Mouse (Mus musculus) embryonic stem cell, embryonic (primary cell): Measurements from ENCODE around the gene Sec22c.

Experiments used
- CTCF ChIA-PET, 4 experiments: fragments of 300-600 bp in 2 of 4; fragments of 350-600 bp in 2 of 4; sonication (Branson Sonifier 250); formaldehyde crosslinking; loops; one replicate each; lab custom pipeline; 2022; ENCODE audit warnings: inconsistent platforms in 2 of 4; lab: Charles Lee
- POLR2A ChIA-PET, 4 experiments: fragments of 300-600 bp in 2 of 4; fragments of 350-600 bp in 2 of 4; sonication (Branson Sonifier 250); formaldehyde crosslinking; loops; one replicate each; lab custom pipeline; 2022; ENCODE audit warnings: antibody characterized with exemption in 4 of 4, inconsistent platforms in 1 of 4; lab: Charles Lee

The Sec22c gene

DNA sequence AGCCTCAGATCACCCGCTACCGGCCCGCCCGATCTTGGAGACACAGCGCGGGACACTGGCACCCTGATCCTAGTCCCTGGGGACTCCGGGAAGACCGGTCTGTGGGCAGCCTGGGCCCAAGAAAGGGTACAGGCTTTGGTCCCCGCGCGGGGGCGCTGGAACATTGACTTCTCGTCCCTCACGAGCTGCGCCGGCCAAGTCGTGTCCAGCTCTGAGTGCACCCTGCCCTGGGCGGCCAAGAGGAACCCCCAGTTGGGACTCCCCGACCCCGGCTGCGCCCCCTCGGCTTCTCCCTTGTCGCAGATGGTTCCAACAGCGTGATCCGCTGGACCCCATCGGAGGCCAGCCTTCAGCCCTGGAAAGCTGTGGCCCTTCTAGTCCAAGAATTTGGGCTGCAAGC, 63.3 kb downstream of the Sec22c start, which contains the start of gene Lyzl4:
Gene Lyzl4, minus strand, starts transcription at position 96 of the 400 bp plus-strand sequence.
- ChIA-PET CTCF (interaction anchor here (0.6 to 2.8 kb wide), 41 partner anchors 8 to 653 kb away, joined by 3 to 24 read pairs (median 4); partner anchors contain the start of genes Ss18l2 (in 2 of the 4), Ano10 (in 1 of the 4) and Sec22c (in 1 of the 4)), POLR2A (interaction anchor here (0.6 to 2.2 kb wide), 35 partner anchors 10 to 476 kb away, joined by 3 to 14 read pairs (median 3); partner anchors contain the start of genes Ss18l2 (in 3 of the 4), Higd1a (in 2 of the 4) and Nktr (in 2 of the 4))

DNA sequence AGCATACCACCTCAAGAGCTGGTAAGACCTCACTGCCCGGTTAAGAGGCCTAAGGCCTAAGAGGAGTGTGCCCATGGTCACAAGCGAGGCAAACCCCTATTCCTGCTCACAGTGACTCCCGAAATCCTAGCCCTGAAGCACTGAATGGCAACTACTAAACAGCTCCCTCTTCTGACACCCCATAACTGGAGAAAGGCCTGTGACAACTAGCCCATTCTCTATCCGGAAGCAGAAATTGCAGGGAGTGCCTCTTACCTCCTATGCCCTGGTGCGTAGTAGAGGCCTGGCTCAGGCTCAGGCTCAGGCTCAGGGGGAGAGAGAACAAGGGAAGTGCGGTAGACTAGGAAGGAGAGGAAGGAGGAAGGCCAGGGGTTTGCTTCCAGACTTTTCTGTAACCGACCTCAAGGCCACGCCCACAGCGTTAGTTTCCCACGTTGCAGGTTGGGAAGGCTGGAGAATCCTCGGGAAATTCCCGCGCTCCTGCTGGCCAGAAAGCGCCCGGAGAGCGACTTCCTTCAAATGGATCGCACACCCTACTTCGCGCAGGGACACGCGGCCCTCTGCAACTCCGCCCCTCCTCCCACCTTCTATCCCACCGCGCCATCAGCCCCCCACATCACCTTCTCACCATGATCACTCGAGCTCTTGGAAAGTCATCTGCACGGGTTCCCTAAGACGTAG, 63.9 kb downstream of the Sec22c start:
- CTCF ChIA-PET = interaction anchor here (0.6 to 2.8 kb wide), 26 partner anchors 7 to 653 kb away, joined by 3 to 24 read pairs (median 4); partner anchors contain the start of genes Ano10 (in 1 of the 4) and Sec22c (in 1 of the 4)
- POLR2A ChIA-PET = interaction anchor here in 2 of 4 experiments (0.6 to 2.2 kb wide), 24 partner anchors 9 to 516 kb away, joined by 3 to 14 read pairs (median 4); partner anchors contain the start of genes Nktr (in 2 of the 2), Ss18l2 (in 2 of the 2) and Higd1a (in 1 of the 2)

DNA sequence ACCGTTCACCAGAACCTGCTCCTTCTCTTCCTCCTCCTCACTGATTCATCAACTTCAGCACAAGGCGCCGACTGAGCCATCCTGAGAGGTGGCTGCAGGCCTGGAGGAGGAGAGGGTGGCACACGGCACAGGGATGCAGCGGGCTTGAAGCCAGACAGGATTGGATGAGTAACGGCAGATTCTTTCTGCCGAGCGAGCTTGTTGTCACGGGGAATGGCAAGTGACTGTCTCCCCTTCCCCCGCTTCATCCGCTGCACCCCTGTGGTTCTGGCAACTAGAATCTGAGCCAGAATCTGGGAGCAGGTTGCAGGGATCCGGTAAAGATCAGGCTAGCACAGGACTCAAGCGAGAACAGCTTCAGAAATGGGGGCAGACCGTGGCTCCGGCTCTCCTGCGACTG, 65.5 kb downstream of the Sec22c start:
- ChIA-PET CTCF (interaction anchor here in 1 of 4 experiments (0.6 kb wide), 1 partner anchor 725 kb away, joined by 4 read pairs; no protein-coding TSS in a partner anchor), POLR2A (interaction anchor here in 2 of 4 experiments (0.9 to 1.3 kb wide), 4 partner anchors 16 to 171 kb away, joined by 3 to 5 read pairs (median 3); no protein-coding TSS in a partner anchor)

GRCm38 (mm10) chr9:121635835-121636576, 69.3 kb downstream of the Sec22c start:
- ChIA-PET CTCF (no interaction called here), POLR2A (no interaction called here)

GRCm38 (mm10) chr9:121633306-121633705, 72.0 kb downstream of the Sec22c start:
- CTCF ChIA-PET = interaction anchor here in 3 of 4 experiments (1.2 to 2.4 kb wide), 3 partner anchors 9 to 153 kb away, joined by 3 to 8 read pairs (median 3); partner anchors contain the start of genes Lyzl4 (in 2 of the 3) and Vipr1 (in 2 of the 3)
- POLR2A ChIA-PET = interaction anchor here in 1 of 4 experiments (0.6 kb wide), 1 partner anchor 54 kb away, joined by 3 read pairs; no protein-coding TSS in a partner anchor

- POLR2A ChIA-PET = interaction anchor here in 2 of 4 experiments (0.6 to 1.4 kb wide), 2 partner anchors 9 to 55 kb away, joined by 3 to 4 read pairs; partner anchors contain the start of genes Lyzl4 (in 1 of the 2) and Vipr1 (in 1 of the 2)
- CTCF ChIA-PET = interaction anchor here in 1 of 4 experiments (2.4 kb wide), 1 partner anchor 9 kb away, joined by 8 read pairs; the partner anchor contains the start of genes Lyzl4 and Vipr1
Observed at GRCm38 (mm10) chr9:121632891-121633290, 72.4 kb downstream of the Sec22c start.

- CTCF ChIA-PET = interaction anchor here in 1 of 4 experiments (2.4 kb wide), 1 partner anchor 10 kb away, joined by 8 read pairs; the partner anchor contains the start of genes Lyzl4 and Vipr1
Observed at GRCm38 (mm10) chr9:121631946-121632345, 73.3 kb downstream of the Sec22c start.

GRCm38 (mm10) chr9:121630627-121631026, 74.7 kb downstream of the Sec22c start:
- POLR2A ChIA-PET = interaction anchor here in 1 of 4 experiments (2.5 kb wide), 1 partner anchor 11 kb away, joined by 8 read pairs; the partner anchor contains the start of genes Lyzl4 and Vipr1
- CTCF ChIA-PET = no interaction called here

More at GRCm38 (mm10) chr9:121631946-121632345, 73.3 kb downstream of the Sec22c start:
- POLR2A ChIA-PET = interaction anchor here in 2 of 4 experiments (0.6 to 2.5 kb wide), 4 partner anchors 10 to 16 kb away, joined by 3 to 8 read pairs (median 4); partner anchors contain the start of genes Lyzl4 (in 2 of the 2) and Vipr1 (in 2 of the 2)
